Comparison of ENCODE assay signal across 27 mouse cellular contexts in genomic region chr3:49937611-49938010, GRCm38 (mm10).
"Had no signal": no experiment of that assay in that cellular context is flagged by ENCODE, and none has a peak within 500 bp of the region (broad histone marks: within the 10 kb centered on the region; RNA-seq: fewer than 3 reads in every experiment).

No protein-coding gene starts in this region.

- H3K9ac ChIP-seq: hindbrain, embryonic 12.5 days; hindbrain, embryonic 14.5 days; intestine, embryonic 15.5 days; limb, embryonic 13.5 days; limb, embryonic 15.5 days; liver, embryonic 12.5 days; liver, embryonic 14.5 days had no signal

- H3K27ac ChIP-seq: gastrocnemius, adult 2 months; hindbrain, embryonic 10.5 days; hindbrain, embryonic 12.5 days; hindbrain, embryonic 14.5 days; intestine, embryonic 15.5 days; layer of hippocampus, adult 2 months; left cerebral cortex, adult 2 months; limb, embryonic 13.5 days; limb, embryonic 15.5 days; liver, embryonic 12.5 days; liver, embryonic 14.5 days had no signal

- ATAC-seq: forebrain, embryonic 16.5 days; hindbrain, embryonic 16.5 days; inflammation-experienced regulatory T-cells, adult 6 months; intestine, embryonic 15.5 days; intestine, postnatal 0 days; liver, embryonic 12.5 days had no signal

- H3K4me2 ChIP-seq: heart, embryonic 11.5 days; hindbrain, embryonic 12.5 days; hindbrain, embryonic 14.5 days; intestine, embryonic 15.5 days; limb, embryonic 13.5 days; limb, embryonic 15.5 days; liver, embryonic 12.5 days had no signal

- H3K4me3 ChIP-seq: gastrocnemius, adult 2 months; hindbrain, embryonic 10.5 days; hindbrain, embryonic 12.5 days; intestine, embryonic 15.5 days; layer of hippocampus, adult 2 months; left cerebral cortex, adult 2 months; limb, embryonic 13.5 days; limb, embryonic 15.5 days; liver, embryonic 12.5 days had no signal

- H3K27me3 ChIP-seq: hindbrain, embryonic 12.5 days; intestine, embryonic 15.5 days; limb, embryonic 13.5 days; limb, embryonic 15.5 days; liver, embryonic 12.5 days had no signal

- H3K4me1 ChIP-seq: hindbrain, embryonic 10.5 days; intestine, embryonic 15.5 days; limb, embryonic 13.5 days; limb, embryonic 15.5 days; liver, embryonic 12.5 days had no signal

- DNase-seq: gastrocnemius, adult 2 months; gastrocnemius, postnatal 10 days; gastrocnemius, postnatal 25 days; heart, adult 18-20 months; heart, postnatal 14 days; heart, postnatal 36 days; kidney, adult 18-20 months; kidney, adult 8-10 months; kidney, postnatal 10 days; kidney, postnatal 25 days; kidney, postnatal 4 days; left cerebral cortex, postnatal 4 days had no signal

- H3K9me3 ChIP-seq: hindbrain, embryonic 10.5 days; hindbrain, embryonic 12.5 days; intestine, embryonic 15.5 days; limb, embryonic 13.5 days; limb, embryonic 15.5 days; liver, embryonic 12.5 days had no signal

- H3K36me3 ChIP-seq: hindbrain, embryonic 10.5 days; hindbrain, embryonic 12.5 days; intestine, embryonic 15.5 days; limb, embryonic 13.5 days; limb, embryonic 15.5 days; liver, embryonic 12.5 days had no signal
